Mouse (Mus musculus) midbrain, embryonic 13.5 days (tissue): ENCODE measurements around the gene Gm45213. TPM values are rescaled to one million over a fixed set of nuclear protein-coding genes. Genes with fewer than 3 reads are reported as not detected.

ENCODE experiments used
- ATAC-seq: fragments of 200-750 bp; cut with Nextera tagmentation; 2 replicates; pipeline ENCODE4 v1.8.0; 2017; ENCODE audit warnings: mild to moderate bottlenecking, moderate TSS enrichment, moderate library complexity
- H3K27ac ChIP-seq: fragments of 300-500 bp; sonication (generic); 2 replicates; pipeline ENCODE4 v1.5.1; 2015; ENCODE audit warnings: inconsistent platforms, mild to moderate bottlenecking, moderate library complexity
- H3K27me3 ChIP-seq: fragments of 300-500 bp; sonication (generic); 2 replicates; pipeline ENCODE4 v1.6.1; 2015; ENCODE audit warnings: mild to moderate bottlenecking, inconsistent platforms
- H3K36me3 ChIP-seq: fragments of 300-500 bp; sonication (generic); 2 replicates; pipeline ENCODE4 v1.6.1; 2015; ENCODE audit warnings: mild to moderate bottlenecking, inconsistent platforms
- H3K4me1 ChIP-seq: fragments of 300-500 bp; sonication (generic); replicated peaks from 2 replicates; pipeline ENCODE4 v1.6.1; 2015; ENCODE audit warnings: inconsistent platforms
- H3K4me2 ChIP-seq: fragments of 300-500 bp; sonication (generic); replicated peaks from 2 replicates; pipeline ENCODE4 v1.6.1; 2015; ENCODE audit warnings: moderate library complexity, mild to moderate bottlenecking, inconsistent platforms
- H3K4me3 ChIP-seq: fragments of 300-500 bp; sonication (generic); replicated peaks from 2 replicates; pipeline ENCODE4 v1.5.1; 2015; ENCODE audit warnings: mild to moderate bottlenecking, inconsistent platforms
- H3K9ac ChIP-seq: fragments of 300-500 bp; sonication (generic); replicated peaks from 2 replicates; pipeline ENCODE4 v1.6.1; 2015; ENCODE audit warnings: mild to moderate bottlenecking, inconsistent platforms
- H3K9me3 ChIP-seq: fragments of 300-500 bp; sonication (generic); 2 replicates; pipeline ENCODE4 v1.6.1; 2016; ENCODE audit warnings: mild to moderate bottlenecking, inconsistent platforms
- whole genome bisulfite sequencing: fragments of 180-500 bp; shearing (Covaris S2); methylation state at CpG from one replicate; pipeline ENCODE4 v1.1.7; 2015; 5-methylcytosine and 5-hydroxymethylcytosine counted together
- polyA plus RNA-seq: library from polyadenylated mRNA; unstranded; fragments of >200 nt; fragmentation: Nextera tagmentation; extraction: Ambion mirVana; gene quantifications from 2 replicates; pipeline ENCODE4 v1.2.1, GENCODE M21; 2015

Gene Gm45213
- polyA plus RNA-seq, 1 experiment from 2014 or later = not detected

- WGBS = 82% methylated on average over 1 of the region's 1 CpGs
- Histone ChIP-seq H3K27me3 (peaks cover 4% of the 10 kb centered on the region; the same call in 1 of the 2 replicates), H3K36me3 (peaks cover 8% of the 10 kb centered on the region), H3K4me2 (peak within 1 kb of the TSS; percentile 87), H3K9ac (peak within 1 kb of the TSS; percentile 96; the same call in 1 of the 2 replicates), H3K4me3 (peak within 1 kb of the TSS; percentile 97), H3K9me3 (no peaks in the 10 kb centered on the region), H3K4me1 (peaks cover 19% of the 10 kb centered on the region), H3K27ac (no peak within 1 kb of the TSS)
- ATAC-seq = no peak
Observed at GRCm38 (mm10) chr7:66058703-66059102, 15.3 kb downstream of the Gm45213 start, which contains the start of gene Snrpa1. Gene Snrpa1, plus strand, starts transcription at chr7:66059003.

- Histone ChIP-seq H3K27ac (peak overlapping the region; percentile 74), H3K9me3 (no peaks in the 10 kb centered on the region), H3K4me1 (peaks cover 19% of the 10 kb centered on the region), H3K36me3 (peaks cover 19% of the 10 kb centered on the region), H3K4me3 (peak overlapping the region; percentile 97), H3K27me3 (peaks cover 4% of the 10 kb centered on the region; the same call in 1 of the 2 replicates), H3K9ac (peak overlapping the region; percentile 96), H3K4me2 (peak overlapping the region; percentile 87)
- WGBS = under 1% methylated on average over 64 of the region's 64 CpGs
- peak; percentile 98 for ATAC-seq
Observed at GRCm38 (mm10) chr7:66060066-66060956, 16.9 kb downstream of the Gm45213 start.

- peaks cover 19% of the 10 kb centered on the region for H3K4me1 ChIP-seq
- peak overlapping the region; percentile 97 for H3K4me3 ChIP-seq
- 2% methylated on average over 14 of the region's 14 CpGs for whole genome bisulfite sequencing
- H3K27me3 ChIP-seq = peaks cover 4% of the 10 kb centered on the region; the same call in 1 of the 2 replicates
- ATAC-seq = no peak
- H3K9me3 ChIP-seq = no peaks in the 10 kb centered on the region
- peak overlapping the region; percentile 96 for H3K9ac ChIP-seq
- H3K36me3 ChIP-seq = peaks cover 24% of the 10 kb centered on the region
- no peak overlapping the region for H3K27ac ChIP-seq
- peak overlapping the region; percentile 87 for H3K4me2 ChIP-seq
Observed at GRCm38 (mm10) chr7:66061057-66061456, 17.7 kb downstream of the Gm45213 start.

- H3K4me1 ChIP-seq = peaks cover 21% of the 10 kb centered on the region
- H3K9ac ChIP-seq = no peak overlapping the region
- H3K27me3 ChIP-seq = no peaks in the 10 kb centered on the region
- no peaks in the 10 kb centered on the region for H3K9me3 ChIP-seq
- H3K4me2 ChIP-seq = no peak overlapping the region
- 89% methylated on average over 2 of the region's 2 CpGs for whole genome bisulfite sequencing
- no peak overlapping the region for H3K27ac ChIP-seq
- no peak overlapping the region for H3K4me3 ChIP-seq
- peaks cover 53% of the 10 kb centered on the region for H3K36me3 ChIP-seq
- no peak for ATAC-seq
Observed at GRCm38 (mm10) chr7:66076411-66076810, 33.0 kb downstream of the Gm45213 start.

- peak within 1 kb of the TSS; percentile 89 for H3K4me3 ChIP-seq
- H3K36me3 ChIP-seq = peaks cover 46% of the 10 kb centered on the region
- no peaks in the 10 kb centered on the region for H3K27me3 ChIP-seq
- H3K9me3 ChIP-seq = no peaks in the 10 kb centered on the region
- peak within 1 kb of the TSS; percentile 80 for H3K27ac ChIP-seq
- H3K4me1 ChIP-seq = peaks cover 25% of the 10 kb centered on the region
- H3K4me2 ChIP-seq = peak within 1 kb of the TSS; percentile 91
- WGBS = under 1% methylated on average over 65 of the region's 65 CpGs
- ATAC-seq = peak; percentile 100
- H3K9ac ChIP-seq = peak within 1 kb of the TSS; percentile 77
Observed at GRCm38 (mm10) chr7:66079364-66080230, 36.2 kb downstream of the Gm45213 start, which contains the start of gene Selenos. Gene Selenos, plus strand, starts transcription at chr7:66079649.

GRCm38 (mm10) chr7:66080231-66080613 lies 36.8 kb downstream of the Gm45213 start:
- H3K27ac ChIP-seq = peak overlapping the region; percentile 80; the same call in 1 of the 2 replicates
- 40% methylated on average over 5 of the region's 5 CpGs for WGBS
- peaks cover 25% of the 10 kb centered on the region for H3K4me1 ChIP-seq
- peaks cover 45% of the 10 kb centered on the region for H3K36me3 ChIP-seq
- no peaks in the 10 kb centered on the region for H3K9me3 ChIP-seq
- no peak for ATAC-seq
- H3K9ac ChIP-seq = peak overlapping the region; percentile 77
- peak overlapping the region; percentile 91 for H3K4me2 ChIP-seq
- H3K4me3 ChIP-seq = peak overlapping the region; percentile 89
- H3K27me3 ChIP-seq = no peaks in the 10 kb centered on the region

GRCm38 (mm10) chr7:66083757-66084156 lies 40.4 kb downstream of the Gm45213 start:
- Histone ChIP-seq H3K4me3 (no peak overlapping the region), H3K27ac (no peak overlapping the region), H3K9me3 (no peaks in the 10 kb centered on the region), H3K36me3 (peaks cover 61% of the 10 kb centered on the region), H3K4me2 (no peak overlapping the region), H3K9ac (no peak overlapping the region), H3K27me3 (no peaks in the 10 kb centered on the region), H3K4me1 (peaks cover 24% of the 10 kb centered on the region)
- no peak for ATAC-seq
- 87% methylated on average over 6 of the region's 6 CpGs for WGBS

- Histone ChIP-seq H3K9ac (no peak overlapping the region), H3K27ac (no peak overlapping the region), H3K4me3 (no peak overlapping the region), H3K4me2 (no peak overlapping the region), H3K9me3 (no peaks in the 10 kb centered on the region), H3K27me3 (no peaks in the 10 kb centered on the region), H3K4me1 (peaks cover 20% of the 10 kb centered on the region), H3K36me3 (peaks cover 67% of the 10 kb centered on the region)
- WGBS = 91% methylated on average over 7 of the region's 7 CpGs
- no peak for ATAC-seq
Observed at GRCm38 (mm10) chr7:66084546-66084945, 41.1 kb downstream of the Gm45213 start.

- WGBS = 91% methylated on average over 4 of the region's 4 CpGs
- Histone ChIP-seq H3K27me3 (no peaks in the 10 kb centered on the region), H3K9ac (no peak overlapping the region), H3K36me3 (peaks cover 95% of the 10 kb centered on the region), H3K4me1 (no peaks in the 10 kb centered on the region), H3K27ac (no peak overlapping the region), H3K4me2 (no peak overlapping the region), H3K9me3 (no peaks in the 10 kb centered on the region), H3K4me3 (no peak overlapping the region)
- ATAC-seq = no peak
Observed at GRCm38 (mm10) chr7:66087652-66088051, 44.2 kb downstream of the Gm45213 start.

GRCm38 (mm10) chr7:66088077-66088476 lies 44.7 kb downstream of the Gm45213 start:
- Histone ChIP-seq H3K27ac (no peak overlapping the region), H3K4me1 (no peaks in the 10 kb centered on the region), H3K36me3 (peaks cover 93% of the 10 kb centered on the region), H3K9ac (no peak overlapping the region), H3K9me3 (no peaks in the 10 kb centered on the region), H3K27me3 (no peaks in the 10 kb centered on the region), H3K4me2 (no peak overlapping the region), H3K4me3 (no peak overlapping the region)
- 92% methylated on average over 2 of the region's 2 CpGs for WGBS
- no peak for ATAC-seq

- no peaks in the 10 kb centered on the region for H3K27me3 ChIP-seq
- no peak overlapping the region for H3K27ac ChIP-seq
- no peak overlapping the region for H3K4me3 ChIP-seq
- ATAC-seq = no peak
- no peaks in the 10 kb centered on the region for H3K9me3 ChIP-seq
- peaks cover 74% of the 10 kb centered on the region for H3K36me3 ChIP-seq
- H3K4me1 ChIP-seq = no peaks in the 10 kb centered on the region
- no peak overlapping the region for H3K9ac ChIP-seq
- H3K4me2 ChIP-seq = no peak overlapping the region
- 81% methylated on average over 11 of the region's 11 CpGs for WGBS
Observed at GRCm38 (mm10) chr7:66090676-66091190, 47.3 kb downstream of the Gm45213 start.
